Mouse (Mus musculus): ENCODE results near the gene Ccdc187.

Ccdc187 gene

GRCm38 (mm10) chr2:26205761-26206160 is 88.6 kb downstream of the Ccdc187 start:
- no peak for DNase-seq

- peak in 1 of 2 experiments; percentile 52 for DNase-seq
Observed at GRCm38 (mm10) chr2:26205126-26205525, 89.2 kb downstream of the Ccdc187 start.

GRCm38 (mm10) chr2:26202849-26203475 is 91.4 kb downstream of the Ccdc187 start:
- no peak for DNase-seq

GRCm38 (mm10) chr2:26201926-26202848 is 92.2 kb downstream of the Ccdc187 start:
- DNase-seq: no peak

- DNase-seq: no peak
Observed at GRCm38 (mm10) chr2:26198488-26198887, 95.9 kb downstream of the Ccdc187 start.

- DNase-seq: no peak
Observed at GRCm38 (mm10) chr2:26194552-26195339, 99.6 kb downstream of the Ccdc187 start.
